Mouse (Mus musculus): ENCODE data around the gene Dnmt3a.

- TF ChIP-seq USF2 (IDR thresholded peaks at IDR 0.05; ENCODE audit: borderline replicate concordance in 1 of 2, insufficient read depth in 1 of 2, low read depth in 1 of 2, low read length in 2 of 2) (no peak), CTCF (IDR thresholded peaks at IDR 0.05 in 2 of 3, conservative IDR thresholded peaks at IDR 0.05 in 1 of 3; ENCODE audit: control insufficient read depth in 1 of 3, insufficient read depth in 1 of 3, low read depth in 2 of 3, low read length in 3 of 3, poor library complexity in 1 of 3, severe bottlenecking in 1 of 3) (no peak), POLR2A (IDR thresholded peaks at IDR 0.05; ENCODE audit: control insufficient read depth in 1 of 2, insufficient read depth in 1 of 2, low read depth in 1 of 2, low read length in 2 of 2, poor library complexity in 1 of 2) (no peak), ZNF384 (IDR thresholded peaks at IDR 0.05; ENCODE audit: low read depth, low read length) (no peak), ELF1 (IDR thresholded peaks at IDR 0.05; ENCODE audit: low read depth, low read length) (no peak)
These were observed 58.4 kb downstream of the Dnmt3a start for GRCm38 (mm10) chr12:3864208-3864607.

Measured in MEL (cell line).